Mouse (Mus musculus) ovary, adult 18-20 months (tissue): ENCODE measurements around the gene Il18bp.
A peak's percentile ranks its signal among the peaks of the same experiment; 100 is the strongest.
"Not testable (repeated sequence)": the region's sequence is repeated elsewhere in the genome, so short reads cannot be mapped to it uniquely, and the experiment has no call there.

Experiments
- DNase-seq: peaks from one replicate; pipeline ENCODE4 v3.0.0; 2022; ENCODE audit warnings: low spot score, mixed read lengths

Gene Il18bp

DNA sequence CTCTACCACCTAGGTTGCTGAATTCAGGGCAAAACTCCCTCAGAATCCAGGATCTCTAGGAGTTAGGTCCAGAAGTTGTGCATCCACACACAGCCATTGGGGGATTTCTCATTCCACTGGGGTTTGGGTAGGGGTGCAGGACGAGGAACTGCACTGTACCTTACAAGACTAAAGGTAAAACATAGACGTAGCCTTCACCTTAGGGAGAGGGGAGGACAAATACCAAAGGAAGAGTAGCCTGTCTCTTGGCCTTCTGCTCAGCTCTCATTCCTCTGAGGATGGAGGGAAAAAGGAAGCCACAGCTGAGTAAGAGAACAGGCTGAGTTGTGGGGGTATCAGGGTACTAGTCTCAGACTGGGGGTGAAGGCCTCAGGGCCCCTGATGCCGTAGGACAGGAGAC is at the start of gene Il18bp:
Gene Il18bp (minus strand): TSS at position 101 of the 400 bp plus-strand sequence.
- DNase-seq: no peak

- no peak for DNase-seq
Measured at GRCm38 (mm10) chr7:102066363-102066762, 47.9 kb upstream of the Il18bp start.

DNA sequence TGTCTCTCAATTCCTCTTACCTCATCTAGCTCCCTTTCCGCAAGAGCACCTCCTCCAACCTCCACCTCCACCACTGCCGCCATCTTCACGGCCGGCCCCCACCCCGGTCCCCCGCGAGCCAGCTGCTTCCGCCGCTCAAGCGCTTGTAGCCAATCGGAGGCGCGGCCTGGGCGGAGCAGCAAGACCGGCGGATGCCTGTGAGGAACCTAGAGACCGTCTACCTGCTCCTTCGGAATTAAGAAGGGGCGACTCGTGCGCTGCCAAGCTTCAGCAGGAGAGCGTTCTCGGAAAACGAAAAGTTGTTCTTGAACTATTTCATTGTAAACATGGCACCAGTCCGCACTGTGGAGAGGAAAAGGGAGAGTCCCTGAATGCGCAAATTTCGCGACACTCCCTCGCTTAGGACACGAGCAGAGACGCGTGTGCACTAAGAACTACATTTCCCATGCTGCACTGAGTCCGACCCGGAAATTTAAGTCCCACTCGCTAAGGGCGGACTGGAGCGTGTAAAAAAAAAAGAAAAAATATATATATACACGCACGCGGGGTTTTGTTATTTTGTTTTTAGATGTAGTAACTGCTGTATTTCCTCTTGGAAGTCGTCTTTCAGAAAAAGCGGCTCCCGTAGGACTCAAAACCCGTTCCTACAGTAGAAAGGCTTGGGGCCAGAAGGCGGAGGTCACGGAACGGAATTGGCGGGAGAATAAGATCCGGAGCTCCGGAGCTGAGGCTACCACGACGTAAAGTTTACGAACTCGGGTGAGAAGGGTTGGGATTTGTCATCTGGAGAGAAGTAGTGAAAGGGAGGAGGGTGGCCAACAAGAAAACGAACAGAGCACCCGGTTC is 46.8 kb upstream of the Il18bp start, which contains the start of the genes Rnf121, Xndc1 and Xntrpc:
Gene Rnf121 (minus strand): TSS at position 424 of the 846 bp plus-strand sequence.
Gene Xndc1 (plus strand): TSS at position 466 of the 846 bp plus-strand sequence.
Gene Xntrpc (plus strand): TSS at position 668 of the 846 bp plus-strand sequence.
- peak; percentile 85 for DNase-seq

- DNase-seq: no peak
Measured at GRCm38 (mm10) chr7:102064655-102065045, 46.2 kb upstream of the Il18bp start.

DNA sequence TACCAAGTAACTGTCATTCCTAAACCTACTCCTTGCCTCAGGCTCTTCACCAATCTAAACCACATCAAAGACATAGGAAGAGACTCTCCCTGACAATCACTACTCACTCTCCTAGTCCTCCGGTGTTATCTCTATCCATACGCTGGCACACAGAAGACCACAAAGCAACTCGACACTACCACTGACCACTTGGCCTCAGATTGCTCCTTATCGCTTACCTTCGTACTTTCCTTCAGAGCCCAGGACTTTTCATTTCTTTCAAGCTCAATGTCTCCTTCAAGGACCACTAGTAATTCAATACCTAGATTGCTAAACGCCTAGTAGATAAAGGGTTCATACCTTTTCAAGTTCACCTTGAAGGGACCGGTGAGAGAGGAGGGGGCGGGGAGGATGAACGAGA is 45.4 kb upstream of the Il18bp start:
- DNase-seq: no peak

DNA sequence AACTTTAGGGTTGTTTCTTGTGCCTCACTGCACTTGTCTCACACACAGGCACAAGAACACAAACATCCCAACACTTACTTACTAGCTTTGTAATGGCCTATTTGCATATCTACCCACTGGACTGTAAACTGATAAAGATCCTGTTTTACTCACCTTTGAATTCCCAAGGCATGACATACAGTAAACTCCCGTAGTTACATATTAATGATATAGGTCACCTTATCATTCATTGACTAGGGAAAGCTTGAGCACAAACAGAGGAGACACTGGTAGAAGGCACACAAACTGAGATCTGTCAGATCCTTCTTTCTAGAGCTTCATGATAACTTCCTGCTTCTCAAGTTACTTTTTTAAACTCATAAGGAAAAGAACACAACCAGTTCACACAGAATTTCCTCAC is 43.7 kb upstream of the Il18bp start:
- DNase-seq: no peak

DNA sequence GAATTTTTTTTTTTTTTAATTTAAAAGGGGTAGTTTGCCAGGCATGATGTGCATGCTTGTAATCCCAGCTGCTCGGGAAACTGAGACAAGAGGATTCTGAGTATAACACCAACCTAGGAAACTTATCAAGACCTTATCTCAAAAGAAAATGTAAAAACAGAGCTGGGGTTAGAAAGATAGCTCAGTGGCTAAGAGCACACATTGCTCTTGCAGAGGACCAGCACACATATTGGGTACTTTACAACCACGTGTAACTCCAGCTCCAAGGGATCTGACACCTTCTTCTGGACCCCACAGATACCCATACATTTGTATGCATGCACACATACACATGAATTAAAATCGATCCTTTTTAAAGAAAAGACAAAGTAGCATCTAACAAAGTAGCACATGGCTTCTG is 42.9 kb upstream of the Il18bp start:
- DNase-seq: no peak

- DNase-seq: not testable (repeated sequence)
Measured at GRCm38 (mm10) chr7:102048524-102048923, 30.0 kb upstream of the Il18bp start.

DNA sequence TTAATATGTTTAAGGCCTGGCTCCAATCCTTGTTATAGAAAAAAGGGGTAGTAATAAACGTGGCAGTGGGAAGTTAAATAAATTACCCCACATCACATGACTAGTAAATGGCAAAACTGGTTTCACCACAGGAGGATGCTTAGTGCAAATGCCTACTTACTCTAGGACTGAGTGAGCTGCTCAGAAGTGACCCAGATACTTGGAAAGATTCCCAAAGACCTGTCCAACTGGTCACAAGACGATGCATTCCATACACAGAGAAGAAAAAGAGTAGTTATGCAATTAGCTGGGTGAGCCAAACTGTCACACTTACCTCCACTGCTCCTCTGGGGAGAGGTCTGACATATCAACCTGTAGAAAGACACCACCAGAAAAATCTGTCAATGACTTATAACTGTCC is 23.8 kb upstream of the Il18bp start:
- DNase-seq: no peak

DNA sequence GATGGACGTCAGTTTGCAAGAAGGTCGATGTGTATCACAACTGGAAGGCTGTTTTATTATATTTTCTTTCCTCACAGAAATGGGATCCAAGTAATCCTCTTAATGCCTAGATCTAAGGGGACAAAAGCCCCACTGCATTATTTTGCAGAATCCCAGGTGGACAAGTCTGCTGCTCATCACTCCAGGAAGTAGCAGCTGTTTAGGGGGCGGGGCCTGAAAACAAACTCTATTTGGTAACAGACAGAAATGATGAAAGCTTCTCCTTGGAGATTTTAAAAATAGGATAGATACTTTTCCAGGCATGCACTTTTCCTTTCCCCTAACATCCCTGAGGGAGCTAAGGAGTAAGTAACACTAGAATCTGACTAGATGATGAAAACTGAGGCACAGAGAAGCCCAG is 18.8 kb upstream of the Il18bp start:
- DNase-seq: no peak

DNA sequence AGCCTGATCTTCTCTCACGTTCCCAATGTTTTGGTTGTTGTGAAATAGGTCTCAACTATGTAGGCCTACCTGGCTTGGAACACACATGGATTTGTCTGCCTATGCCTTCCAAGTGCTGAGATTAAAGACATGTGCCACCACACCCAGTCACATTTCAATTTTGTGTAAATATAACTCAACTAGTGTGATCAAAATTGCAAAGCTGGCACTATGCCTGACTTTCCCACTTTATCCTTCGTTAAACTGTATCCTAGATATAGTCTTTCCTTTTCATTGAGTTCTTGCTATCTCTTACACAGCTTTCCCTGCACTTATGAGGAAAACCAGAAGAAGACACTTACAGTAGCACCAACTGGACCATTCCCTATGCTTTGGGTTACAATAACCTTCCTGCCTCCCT is 17.0 kb upstream of the Il18bp start:
- no peak for DNase-seq

GRCm38 (mm10) chr7:102034904-102035303 is 16.4 kb upstream of the Il18bp start:
- DNase-seq: no peak

DNA sequence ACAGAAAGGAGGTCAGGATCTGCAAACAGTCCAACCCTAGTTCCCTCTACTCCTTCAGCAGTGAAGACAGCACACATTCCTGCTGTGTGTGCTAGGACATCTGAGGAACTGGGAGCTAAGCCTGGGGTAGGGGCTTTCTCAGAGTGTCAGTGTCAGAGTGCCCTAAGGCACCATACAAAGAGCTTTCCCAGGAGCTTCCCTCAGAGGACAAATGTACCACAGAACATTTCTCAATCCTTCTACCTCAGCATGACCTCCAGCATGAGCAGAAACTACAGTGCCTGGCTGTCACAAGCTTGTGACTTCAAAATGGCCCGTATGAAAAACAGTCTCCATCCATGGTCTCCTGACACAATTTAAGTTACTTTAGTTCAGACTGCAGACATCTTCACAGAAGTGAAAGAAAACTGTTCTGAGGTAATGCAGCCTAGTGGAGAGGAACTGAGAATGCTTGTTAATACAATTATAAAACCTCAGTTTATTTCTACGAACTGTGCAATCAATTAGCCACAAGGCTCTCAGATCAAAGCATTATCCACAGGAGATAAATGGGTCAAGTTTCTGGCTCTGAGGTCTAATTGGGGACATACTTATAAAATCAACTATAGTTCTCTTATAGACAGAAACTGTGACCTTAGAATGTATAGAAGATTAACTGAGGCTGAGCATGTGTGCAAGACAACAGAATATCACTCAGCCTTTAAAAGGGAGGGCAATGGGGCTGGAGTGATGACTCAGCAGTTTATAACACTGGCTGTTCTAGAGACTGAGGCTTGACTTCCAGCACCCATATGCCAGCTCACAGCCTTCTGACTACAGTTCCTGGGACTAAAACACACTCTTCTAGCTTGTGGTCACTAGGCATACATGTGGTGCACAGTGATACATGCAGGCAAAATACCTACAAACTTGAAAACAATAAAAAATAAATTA is 7.0 kb upstream of the Il18bp start:
- no peak for DNase-seq

DNA sequence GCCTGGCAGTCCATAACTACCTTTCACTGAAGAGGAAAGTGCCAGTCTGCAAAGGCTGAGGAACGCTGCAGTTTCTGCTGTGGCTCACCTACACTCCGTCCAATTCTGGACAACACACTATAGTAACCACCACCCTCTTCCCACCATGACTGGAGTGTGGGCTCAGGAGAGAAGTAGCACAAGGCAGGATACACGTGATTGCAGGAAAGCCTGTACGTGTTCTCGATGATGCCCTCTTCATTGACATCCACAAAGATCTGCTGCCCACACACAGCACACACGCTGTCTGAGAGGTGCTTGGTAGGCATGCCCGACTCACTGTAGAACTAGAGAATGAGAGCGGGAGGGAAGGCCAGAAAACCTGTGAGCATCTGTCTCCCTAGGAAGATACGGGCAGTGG is 5.3 kb upstream of the Il18bp start:
- no peak for DNase-seq

GRCm38 (mm10) chr7:102020934-102021333 is 2.4 kb upstream of the Il18bp start:
- not testable (repeated sequence) for DNase-seq

DNA sequence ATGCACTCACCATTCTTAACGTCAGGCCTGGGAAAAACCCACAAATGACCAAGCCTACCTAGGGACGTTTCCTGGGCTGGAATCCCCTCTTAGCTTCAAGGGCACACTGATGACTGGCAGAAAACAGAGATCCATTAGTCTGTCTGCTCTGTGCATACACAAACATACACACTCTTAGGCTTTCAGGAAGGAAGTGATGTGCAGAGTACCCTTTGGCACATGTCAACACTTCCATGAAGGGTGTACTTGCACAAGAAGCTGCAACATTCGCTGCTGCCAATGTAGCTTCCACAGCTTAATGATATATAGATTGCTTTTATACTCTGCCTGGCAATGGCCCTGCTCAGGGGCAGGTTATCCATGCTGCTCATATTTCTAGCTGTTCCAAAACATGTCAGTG is 872 bp upstream of the Il18bp start:
- DNase-seq: no peak

GRCm38 (mm10) chr7:102018034-102018433 is 456 bp downstream of the Il18bp start:
- DNase-seq: no peak

- no peak for DNase-seq
Measured at GRCm38 (mm10) chr7:102017452-102017851, 1.0 kb downstream of the Il18bp start.

- DNase-seq: no peak
Measured at GRCm38 (mm10) chr7:102016936-102017335, 1.6 kb downstream of the Il18bp start.

DNA sequence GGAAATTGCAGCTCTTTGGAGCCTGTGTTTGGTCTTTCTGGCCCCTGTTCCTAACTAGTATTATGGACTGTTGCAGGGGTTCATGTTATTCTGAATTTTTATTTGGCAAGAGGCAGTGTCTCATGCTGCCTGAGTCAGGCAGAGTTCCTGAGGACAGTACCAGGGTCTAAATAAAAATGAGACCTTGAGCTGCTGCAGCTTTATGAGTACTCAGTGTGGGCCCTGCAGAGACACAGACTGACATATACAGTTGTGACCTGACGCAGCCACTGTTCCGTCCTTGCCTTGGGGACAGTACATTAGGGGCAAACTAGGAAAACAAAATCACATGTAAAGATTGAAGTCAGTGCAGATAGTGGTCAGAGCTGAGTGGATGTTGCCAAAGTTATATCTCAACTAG is 3.5 kb downstream of the Il18bp start:
- DNase-seq: no peak

DNA sequence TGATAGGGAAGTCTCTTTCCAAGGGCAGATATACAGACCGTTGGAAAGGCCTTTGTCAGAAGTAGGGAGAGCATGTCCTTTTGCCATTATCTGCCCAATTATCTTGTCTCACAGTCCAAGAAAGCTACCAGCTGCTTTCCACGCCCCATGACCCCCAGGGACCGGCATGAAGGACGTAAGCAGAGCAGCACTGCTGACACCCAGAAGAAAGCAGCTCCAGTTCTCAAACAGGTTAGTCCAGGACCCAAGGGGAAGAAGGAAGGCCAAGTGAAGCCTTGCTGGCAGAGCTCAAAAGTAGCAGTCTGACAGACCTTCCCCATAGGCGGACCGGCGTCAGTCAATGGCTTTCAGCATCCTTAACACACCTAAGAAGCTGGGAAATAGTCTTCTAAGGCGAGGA is 5.1 kb downstream of the Il18bp start:
- no peak for DNase-seq

- DNase-seq: no peak
Measured at GRCm38 (mm10) chr7:102011855-102012254, 6.6 kb downstream of the Il18bp start.

GRCm38 (mm10) chr7:102006520-102006919 is 12.0 kb downstream of the Il18bp start:
- no peak for DNase-seq
